Mouse (Mus musculus): Measurements from ENCODE around the gene Mpdu1.

GRCm38 (mm10) chr11:69684128-69684745, 21.8 kb upstream of the Mpdu1 start:
- TF ChIP-seq CTCF (IDR thresholded peaks at IDR 0.05; ENCODE audit: control insufficient read depth, insufficient read depth, insufficient replicate concordance, low read depth, low read length) (no peak), POLR2A (IDR thresholded peaks at IDR 0.05; ENCODE audit: control insufficient read depth, low read depth, low read length) (no peak)

Measured in testis, adult 2 months (tissue).